Mouse (Mus musculus) midbrain, embryonic 16.5 days (tissue): ENCODE data around the gene Slc47a2. TPM values are rescaled to one million over a fixed set of nuclear protein-coding genes. Genes with fewer than 3 reads are reported as not detected.

Experiments
- ATAC-seq: fragments of 200-750 bp; cut with Nextera tagmentation; 2 replicates; pipeline ENCODE4 v1.8.0; 2017; ENCODE audit warnings: moderate TSS enrichment
- H3K27ac ChIP-seq: fragments of 300-500 bp; sonication (generic); 2 replicates; pipeline ENCODE4 v1.5.1; 2014; ENCODE audit warnings: mild to moderate bottlenecking, low read length, mixed read lengths
- H3K27me3 ChIP-seq: fragments of 300-500 bp; sonication (generic); 2 replicates; pipeline ENCODE4 v1.6.1; 2014; ENCODE audit warnings: low read depth, low read length, mixed read lengths; ENCODE audit not compliant: control insufficient read depth, insufficient read depth
- H3K36me3 ChIP-seq: fragments of 300-500 bp; sonication (generic); 2 replicates; pipeline ENCODE4 v1.6.1; 2014; ENCODE audit warnings: mild to moderate bottlenecking, low read length, moderate library complexity, mixed read lengths; ENCODE audit not compliant: control insufficient read depth, insufficient read depth
- H3K4me1 ChIP-seq: fragments of 300-500 bp; sonication (generic); 2 replicates; pipeline ENCODE4 v1.6.1; 2014; ENCODE audit warnings: mild to moderate bottlenecking, low read length, mixed read lengths; ENCODE audit not compliant: control insufficient read depth, insufficient read depth
- H3K4me2 ChIP-seq: fragments of 300-500 bp; sonication (generic); 2 replicates; pipeline ENCODE4 v1.6.1; 2014; ENCODE audit warnings: mild to moderate bottlenecking, low read length, mixed read lengths
- H3K4me3 ChIP-seq: fragments of 300-500 bp; sonication (generic); 2 replicates; pipeline ENCODE4 v1.5.1; 2014; ENCODE audit warnings: low read depth, mild to moderate bottlenecking, low read length, moderate library complexity, mixed read lengths
- H3K9ac ChIP-seq: fragments of 300-500 bp; sonication (generic); 2 replicates; pipeline ENCODE4 v1.6.1; 2014; ENCODE audit warnings: low read depth, low read length, mixed read lengths
- H3K9me3 ChIP-seq: fragments of 300-500 bp; sonication (generic); replicated peaks from 2 replicates; pipeline ENCODE4 v1.6.1; 2014; ENCODE audit warnings: mild to moderate bottlenecking, low read length, mixed read lengths; ENCODE audit not compliant: control insufficient read depth, poor library complexity, severe bottlenecking
- WGBS: fragments of 180-500 bp; shearing (Covaris S2); extraction: QIAGEN DNeasy Blood & Tissue Kit; methylation state at CpG from one replicate; pipeline ENCODE4 v1.1.7; 2014; 5-methylcytosine and 5-hydroxymethylcytosine counted together
- polyA plus RNA-seq: library from polyadenylated mRNA; unstranded; fragments of >200 nt; fragmentation: Nextera tagmentation; extraction: Ambion mirVana; gene quantifications from 2 replicates; pipeline ENCODE4 v1.2.1, GENCODE M21; 2015

Gene Slc47a2
- polyA plus RNA-seq, 1 experiment from 2014 or later, result not detected

DNA sequence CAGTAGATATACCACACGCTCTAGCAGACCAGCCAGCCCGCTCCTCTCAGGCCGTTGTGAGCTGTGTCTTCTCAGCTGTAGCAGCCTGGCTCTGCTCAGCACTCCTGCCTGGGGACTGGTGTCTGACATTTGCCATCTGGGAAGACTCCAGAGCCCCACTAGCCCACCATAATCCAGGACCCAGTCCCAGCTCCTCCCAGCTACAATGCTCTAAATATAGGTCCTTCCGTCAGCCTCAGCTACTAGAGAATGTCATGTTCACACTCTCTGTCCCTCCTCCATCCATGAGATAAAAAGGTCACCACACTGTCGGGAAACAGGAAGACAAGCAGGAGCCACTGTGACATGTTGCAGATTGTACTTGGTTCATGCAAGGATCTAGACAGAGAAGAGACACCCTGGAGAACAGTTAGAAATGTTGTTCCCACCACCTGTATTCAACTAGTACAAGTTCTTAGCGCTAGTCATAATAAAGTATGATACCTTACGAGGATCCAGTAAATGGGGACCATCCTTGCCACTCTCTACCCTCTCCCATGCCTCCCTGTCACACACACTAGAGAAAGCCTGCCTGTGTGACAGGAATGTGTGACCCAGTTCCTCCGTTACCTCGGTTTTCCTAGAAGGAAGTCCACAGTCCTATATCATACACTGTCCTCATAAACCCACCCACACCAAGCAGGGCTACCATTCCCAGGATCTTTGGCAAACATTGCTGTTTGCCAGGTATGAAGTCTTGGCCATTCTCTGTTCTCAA lies 24.0 kb upstream of the Slc47a2 start:
- no peak for ATAC-seq
- Histone ChIP-seq H3K27ac (no peak overlapping the region), H3K4me1 (no peaks in the 10 kb centered on the region), H3K36me3 (no peaks in the 10 kb centered on the region), H3K9me3 (no peaks in the 10 kb centered on the region), H3K9ac (no peak overlapping the region), H3K4me2 (no peak overlapping the region), H3K4me3 (no peak overlapping the region), H3K27me3 (no peaks in the 10 kb centered on the region)
- 83% methylated on average over 9 of the region's 9 CpGs for WGBS

DNA sequence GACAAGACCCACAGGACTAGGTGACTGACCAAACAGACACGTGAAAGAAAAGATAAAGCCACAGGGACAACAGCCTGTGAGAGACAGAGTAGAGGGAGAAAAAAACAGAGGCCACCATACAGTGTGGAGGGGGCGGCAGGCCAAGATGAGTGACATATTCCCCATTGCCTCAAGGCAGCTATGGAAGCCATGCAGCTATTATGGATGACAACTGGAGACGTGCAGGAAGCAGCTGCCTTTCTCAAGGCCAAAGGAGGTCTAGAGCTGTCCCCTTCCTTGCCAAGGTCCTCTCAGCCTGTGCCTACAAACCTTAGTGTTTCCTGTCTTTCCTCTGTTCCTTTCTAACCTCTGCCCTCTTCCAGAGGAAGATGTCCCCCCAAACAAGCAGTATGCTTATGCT lies 23.3 kb upstream of the Slc47a2 start:
- Histone ChIP-seq H3K4me1 (no peaks in the 10 kb centered on the region), H3K4me3 (no peak overlapping the region), H3K9me3 (no peaks in the 10 kb centered on the region), H3K9ac (no peak overlapping the region), H3K36me3 (no peaks in the 10 kb centered on the region), H3K27ac (no peak overlapping the region), H3K4me2 (no peak overlapping the region), H3K27me3 (no peaks in the 10 kb centered on the region)
- WGBS, result 79% methylated on average over 3 of the region's 3 CpGs
- no peak for ATAC-seq

GRCm38 (mm10) chr11:61364096-61364495 lies 21.4 kb upstream of the Slc47a2 start:
- no peaks in the 10 kb centered on the region for H3K27me3 ChIP-seq
- no peak overlapping the region for H3K4me2 ChIP-seq
- no peak overlapping the region for H3K9ac ChIP-seq
- no peaks in the 10 kb centered on the region for H3K4me1 ChIP-seq
- 86% methylated on average over 6 of the region's 6 CpGs for WGBS
- H3K4me3 ChIP-seq, result no peak overlapping the region
- no peak overlapping the region for H3K27ac ChIP-seq
- H3K36me3 ChIP-seq, result no peaks in the 10 kb centered on the region
- no peak for ATAC-seq
- no peaks in the 10 kb centered on the region for H3K9me3 ChIP-seq

DNA sequence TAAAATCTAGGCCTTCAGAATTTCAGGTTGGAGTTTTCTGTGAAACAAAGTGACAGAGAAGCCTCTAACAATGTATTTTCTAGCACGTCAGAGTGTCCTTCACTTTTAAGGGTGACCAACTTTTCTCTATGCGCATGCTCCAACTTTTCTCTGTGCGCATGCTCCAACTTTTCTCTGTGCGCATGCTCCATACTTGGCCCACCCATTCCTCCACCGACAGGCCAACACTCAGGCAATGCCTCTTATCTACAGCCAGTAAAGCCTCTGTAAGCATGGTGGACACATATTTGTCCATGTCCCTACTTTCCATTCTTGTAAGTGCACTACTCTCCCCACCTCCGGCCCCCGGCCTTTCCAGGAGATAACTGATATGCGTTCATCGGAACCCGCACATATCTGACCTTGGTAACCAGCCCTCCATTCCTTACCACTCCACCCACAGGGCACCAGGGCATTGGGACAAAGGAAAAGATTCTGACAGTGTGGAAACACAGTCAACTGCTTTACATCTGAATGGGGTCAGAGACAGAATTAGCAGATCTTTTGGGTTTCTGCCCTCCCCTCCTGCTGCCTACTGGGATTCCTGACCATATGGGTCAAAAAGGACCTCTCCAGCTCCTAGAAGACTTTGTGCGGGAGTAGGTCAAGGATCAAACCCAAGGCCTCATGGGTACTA lies 19.0 kb upstream of the Slc47a2 start:
- no peak for ATAC-seq
- no peak overlapping the region for H3K4me3 ChIP-seq
- H3K27ac ChIP-seq, result no peak overlapping the region
- WGBS, result 88% methylated on average over 11 of the region's 11 CpGs
- H3K9me3 ChIP-seq, result no peaks in the 10 kb centered on the region
- H3K9ac ChIP-seq, result no peak overlapping the region
- no peaks in the 10 kb centered on the region for H3K36me3 ChIP-seq
- no peaks in the 10 kb centered on the region for H3K27me3 ChIP-seq
- H3K4me1 ChIP-seq, result no peaks in the 10 kb centered on the region
- H3K4me2 ChIP-seq, result no peak overlapping the region

DNA sequence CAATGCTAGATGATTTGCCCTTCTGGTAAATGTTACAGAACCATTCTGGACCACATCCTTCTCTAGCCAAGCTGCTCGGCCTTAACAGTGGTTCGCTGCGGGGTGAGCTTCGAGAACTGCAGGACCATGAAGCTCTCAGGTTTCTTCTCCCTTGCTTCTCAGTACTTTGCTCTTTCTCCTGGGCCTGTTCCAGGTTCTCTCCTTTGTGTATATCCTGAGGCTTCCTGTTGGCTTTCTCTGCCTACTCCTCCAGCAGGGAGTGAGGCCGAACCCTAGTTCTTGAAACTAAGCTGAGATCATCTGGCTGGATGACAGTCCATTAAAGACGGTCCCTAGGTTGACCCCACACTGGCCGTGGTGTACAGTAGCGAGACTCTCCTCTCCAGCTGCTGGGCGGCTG lies 13.9 kb upstream of the Slc47a2 start:
- no peaks in the 10 kb centered on the region for H3K4me1 ChIP-seq
- H3K9me3 ChIP-seq, result no peaks in the 10 kb centered on the region
- H3K4me3 ChIP-seq, result no peak overlapping the region
- ATAC-seq, result no peak
- WGBS, result 92% methylated on average over 9 of the region's 9 CpGs
- H3K9ac ChIP-seq, result no peak overlapping the region
- H3K36me3 ChIP-seq, result no peaks in the 10 kb centered on the region
- no peak overlapping the region for H3K27ac ChIP-seq
- no peak overlapping the region for H3K4me2 ChIP-seq
- no peaks in the 10 kb centered on the region for H3K27me3 ChIP-seq

DNA sequence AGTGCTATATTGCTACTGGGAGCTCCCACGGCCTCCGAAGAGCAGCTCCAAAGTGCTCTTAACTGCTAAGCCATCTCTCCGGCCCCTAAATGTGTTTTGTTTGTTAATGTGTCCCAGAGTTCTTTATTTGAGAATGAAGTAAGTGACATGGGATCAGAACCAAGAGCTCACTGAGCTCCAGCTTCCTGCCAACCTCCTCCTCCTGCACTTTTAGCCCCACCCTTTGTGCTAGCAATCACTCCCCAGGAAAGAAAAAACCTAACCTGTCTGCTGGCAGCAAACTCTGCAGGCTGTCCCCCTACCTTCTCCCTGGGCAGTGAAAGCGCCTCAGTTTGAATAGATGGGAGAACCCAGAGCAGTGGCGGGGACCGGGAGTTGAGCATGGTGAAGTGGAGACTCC lies 13.5 kb upstream of the Slc47a2 start:
- WGBS, result 76% methylated on average over 6 of the region's 6 CpGs
- Histone ChIP-seq H3K4me2 (no peak overlapping the region), H3K36me3 (no peaks in the 10 kb centered on the region), H3K9ac (no peak overlapping the region), H3K4me3 (no peak overlapping the region), H3K4me1 (no peaks in the 10 kb centered on the region), H3K27me3 (no peaks in the 10 kb centered on the region), H3K9me3 (no peaks in the 10 kb centered on the region), H3K27ac (no peak overlapping the region)
- no peak for ATAC-seq

DNA sequence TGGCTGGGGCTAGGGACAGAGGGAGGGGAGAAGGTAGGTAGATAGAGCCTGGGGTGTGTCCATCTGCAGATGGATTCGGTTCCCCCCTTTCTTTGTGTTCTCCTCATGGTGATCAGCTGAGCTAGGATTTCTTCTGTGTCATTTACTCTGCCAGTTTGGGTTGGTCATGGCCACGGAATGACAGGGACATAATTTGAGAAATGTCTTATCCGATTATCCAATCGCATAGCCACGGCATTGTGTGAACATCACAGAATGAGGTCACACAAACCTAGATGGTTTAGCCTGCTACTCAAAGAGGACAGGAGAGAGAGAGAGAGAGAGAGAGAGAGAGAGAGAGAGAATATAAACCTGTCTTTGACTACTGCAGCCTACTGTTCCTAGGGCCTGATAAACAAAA lies 12.7 kb upstream of the Slc47a2 start:
- Histone ChIP-seq H3K27ac (no peak overlapping the region), H3K9me3 (no peaks in the 10 kb centered on the region), H3K4me2 (no peak overlapping the region), H3K4me3 (no peak overlapping the region), H3K9ac (no peak overlapping the region), H3K4me1 (no peaks in the 10 kb centered on the region), H3K36me3 (no peaks in the 10 kb centered on the region), H3K27me3 (no peaks in the 10 kb centered on the region)
- ATAC-seq, result no peak
- 64% methylated on average over 5 of the region's 5 CpGs for WGBS

GRCm38 (mm10) chr11:61354346-61354745 lies 11.7 kb upstream of the Slc47a2 start:
- Histone ChIP-seq H3K4me3 (no peak overlapping the region), H3K4me2 (no peak overlapping the region), H3K4me1 (no peaks in the 10 kb centered on the region), H3K27ac (no peak overlapping the region), H3K9ac (no peak overlapping the region), H3K36me3 (no peaks in the 10 kb centered on the region), H3K27me3 (no peaks in the 10 kb centered on the region), H3K9me3 (no peaks in the 10 kb centered on the region)
- ATAC-seq, result no peak
- 89% methylated on average over 6 of the region's 6 CpGs for WGBS

GRCm38 (mm10) chr11:61353038-61353437 lies 10.4 kb upstream of the Slc47a2 start:
- 69% methylated on average over 2 of the region's 2 CpGs for WGBS
- ATAC-seq, result no peak

More at GRCm38 (mm10) chr11:61353038-61353437, 10.4 kb upstream of the Slc47a2 start:
- Histone ChIP-seq H3K9ac (no peak overlapping the region), H3K27me3 (no peaks in the 10 kb centered on the region), H3K4me1 (no peaks in the 10 kb centered on the region), H3K4me3 (no peak overlapping the region), H3K27ac (no peak overlapping the region), H3K9me3 (no peaks in the 10 kb centered on the region), H3K36me3 (no peaks in the 10 kb centered on the region), H3K4me2 (no peak overlapping the region)
